Mouse (Mus musculus) mature B cell (primary cell): ENCODE measurements around the gene Hmmr.
"Not testable (repeated sequence)": the region's sequence is repeated elsewhere in the genome, so short reads cannot be mapped to it uniquely, and the experiment has no call there.

Experiments
- in situ Hi-C: fragments of 300-500 bp; cut with MboI; formaldehyde crosslinking; loops from 2 replicates; pipeline ENCODE4 v1.14.3; 2019

Hmmr gene

DNA sequence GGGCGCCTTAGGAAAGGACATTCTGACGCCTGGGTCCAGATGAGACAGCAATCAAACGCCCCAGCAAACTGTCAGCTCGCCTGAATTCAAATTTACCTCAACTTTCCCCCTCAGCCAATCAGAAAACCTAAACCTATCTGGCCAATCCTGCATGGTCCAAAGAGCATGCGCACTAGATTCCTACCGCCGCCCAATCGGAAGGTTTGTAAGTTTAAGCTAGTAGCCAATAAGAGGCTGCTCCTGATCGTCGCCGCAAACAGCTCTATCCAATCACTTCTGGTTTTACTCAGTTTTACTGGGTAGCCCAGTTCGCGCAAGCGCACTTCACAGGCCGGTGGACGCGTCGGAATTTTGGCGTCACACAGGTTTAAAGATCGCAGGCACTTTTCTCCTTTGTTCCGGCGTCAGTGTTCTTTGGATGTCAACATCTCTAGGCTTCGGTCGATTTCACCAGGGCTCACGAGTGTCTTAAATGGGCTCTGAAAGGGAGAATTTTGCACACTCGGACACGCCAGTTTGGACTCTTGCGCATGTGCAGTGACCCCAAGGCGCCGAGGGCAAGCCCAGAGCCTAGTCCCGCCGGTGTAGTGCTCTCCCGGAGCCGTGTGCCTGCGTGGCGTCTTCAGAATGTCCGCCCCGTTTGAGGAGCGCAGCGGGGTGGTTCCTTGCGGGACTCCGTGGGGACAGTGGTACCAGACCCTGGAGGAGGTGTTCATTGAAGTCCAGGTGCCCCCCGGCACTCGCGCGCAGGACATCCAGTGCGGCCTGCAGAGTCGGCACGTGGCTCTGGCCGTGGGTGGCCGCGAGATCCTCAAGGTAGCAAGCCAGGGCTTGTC is at the start of gene Hmmr, which contains the start of gene Nudcd2:
Gene Hmmr (minus strand): TSS at position 84 of the 836 bp plus-strand sequence.
Gene Nudcd2 (plus strand): TSS at position 329 of the 836 bp plus-strand sequence.
- in situ Hi-C loops = loop anchor here (10.0 kb wide), 1 partner anchor 49 kb away; no protein-coding TSS in a partner anchor

DNA sequence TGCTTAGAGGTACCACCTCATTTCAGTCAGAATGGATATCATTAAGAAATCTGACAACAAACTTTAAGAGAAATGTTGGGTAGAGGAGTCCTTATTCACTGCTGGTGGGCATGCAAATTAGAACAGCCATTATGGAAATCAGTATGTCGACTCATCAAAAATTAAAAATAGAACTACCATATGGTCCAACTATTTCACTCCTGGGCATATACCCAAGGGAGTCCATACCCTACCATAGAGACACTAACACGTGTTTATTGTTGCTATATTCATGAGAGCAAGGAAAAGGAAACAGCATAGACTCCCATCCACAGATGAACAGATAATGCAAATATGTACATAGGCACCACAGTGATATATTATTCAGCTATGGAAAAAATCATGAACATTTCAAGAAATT is 48.6 kb upstream of the Hmmr start:
- in situ Hi-C loops = no loop called here

- in situ Hi-C loops = no loop called here
Observed at GRCm38 (mm10) chr11:40775315-40776269, 42.4 kb upstream of the Hmmr start.

DNA sequence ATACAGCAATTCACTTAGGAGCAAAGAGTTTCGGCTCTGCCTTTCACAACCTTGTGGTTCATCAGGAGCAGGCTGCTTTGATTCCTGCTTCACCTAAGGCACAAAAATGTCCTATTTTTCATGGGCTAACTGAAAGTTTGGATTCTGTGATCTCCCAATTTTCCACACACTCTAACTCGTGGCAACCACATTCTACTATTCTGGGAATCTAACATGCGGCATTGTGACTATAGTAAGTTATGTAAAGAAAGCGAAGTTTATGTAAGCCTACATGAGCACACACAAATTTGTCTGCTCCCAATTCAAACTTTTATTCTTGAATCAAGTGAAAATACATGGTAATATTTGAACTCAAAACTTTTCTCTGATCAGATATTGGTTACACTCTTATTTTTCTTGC is 31.5 kb upstream of the Hmmr start:
- in situ Hi-C loops = no loop called here

DNA sequence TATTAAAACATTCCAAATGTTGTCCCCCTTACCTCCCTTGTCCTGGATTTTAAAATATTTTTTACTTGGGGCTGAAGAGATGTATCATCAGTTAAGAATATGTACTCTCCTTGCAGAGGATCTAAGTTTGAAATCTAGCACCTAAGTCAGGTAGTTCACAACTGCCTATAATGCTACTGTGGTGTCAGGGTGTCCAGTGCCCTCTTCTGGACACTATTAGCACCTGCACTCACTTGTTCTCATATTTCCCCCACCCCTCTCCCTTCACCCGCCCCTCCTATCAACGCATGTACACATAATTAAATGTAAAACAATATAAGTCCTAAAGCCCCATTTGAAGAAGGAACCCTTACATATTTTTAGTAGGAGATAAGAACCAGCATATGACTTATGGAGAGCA is 30.2 kb upstream of the Hmmr start:
- in situ Hi-C loops = no loop called here

DNA sequence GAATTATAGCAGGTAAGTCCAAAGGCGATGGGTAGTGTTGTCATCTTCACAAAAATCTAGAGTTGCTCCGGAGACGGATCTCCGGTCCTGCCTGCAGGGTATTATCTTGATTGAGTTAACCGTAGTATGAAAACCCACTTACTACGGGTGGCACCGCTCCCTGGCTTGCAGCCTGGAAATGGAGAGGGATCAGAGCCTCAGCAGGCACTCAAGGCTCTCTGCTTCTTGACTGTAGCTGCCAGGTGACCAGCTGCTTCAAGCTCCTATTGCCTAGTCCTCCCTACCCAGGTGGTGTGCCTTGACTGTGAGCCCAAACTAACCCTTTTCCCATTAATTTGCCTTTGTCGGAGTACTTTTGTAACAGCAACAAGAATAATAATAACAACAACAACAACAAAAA is 26.7 kb upstream of the Hmmr start:
- in situ Hi-C loops = no loop called here

DNA sequence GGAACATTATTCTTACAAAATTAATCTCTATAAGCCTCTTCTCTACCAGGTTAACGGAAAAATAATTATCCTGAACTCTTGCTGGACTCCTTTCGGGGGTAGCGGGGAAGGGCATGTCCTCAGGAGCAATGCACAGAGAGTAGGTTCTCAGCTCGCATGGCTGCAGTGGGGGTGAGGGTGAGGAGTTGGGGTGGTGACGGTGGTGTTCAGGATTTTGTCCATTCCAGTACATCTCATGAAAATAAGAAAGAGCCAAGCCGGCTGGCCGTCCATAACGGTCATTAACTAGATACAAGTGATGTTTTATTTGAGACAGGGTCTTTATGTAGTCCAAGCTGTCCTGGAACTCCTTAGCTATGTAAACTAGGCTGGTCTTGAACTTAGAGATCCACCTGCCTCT is 22.7 kb upstream of the Hmmr start:
- in situ Hi-C loops = no loop called here

DNA sequence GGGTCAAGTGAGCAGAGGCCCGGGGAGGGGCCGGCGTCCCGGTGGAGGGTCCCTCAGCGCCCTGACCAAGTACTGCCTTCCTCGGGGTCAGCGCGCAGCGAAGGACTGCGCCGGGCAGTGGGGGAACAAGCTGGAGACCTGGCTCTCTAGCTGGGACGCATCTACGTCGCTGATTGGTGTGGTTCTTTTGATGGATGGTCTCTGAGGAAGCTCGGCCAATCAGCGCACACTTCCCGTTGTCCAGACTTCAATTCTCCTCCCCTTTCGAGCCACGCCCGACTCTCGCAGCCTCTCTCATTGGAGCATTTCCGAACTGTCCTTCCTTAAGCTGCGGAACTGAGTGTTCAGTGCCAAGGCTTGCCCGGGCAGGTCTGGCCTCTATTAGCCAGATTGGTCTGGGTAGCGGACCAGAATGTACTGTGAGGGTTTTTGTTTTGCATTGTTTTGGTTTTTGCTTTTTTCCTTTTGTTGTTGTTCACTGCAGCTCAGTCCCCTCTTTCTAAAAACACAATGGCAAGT is 21.9 kb upstream of the Hmmr start, which contains the start of gene Ccng1:
Gene Ccng1 (minus strand): TSS at position 203 of the 519 bp plus-strand sequence.
- in situ Hi-C loops = no loop called here

GRCm38 (mm10) chr11:40754664-40755107 is 21.5 kb upstream of the Hmmr start:
- in situ Hi-C loops = no loop called here

DNA sequence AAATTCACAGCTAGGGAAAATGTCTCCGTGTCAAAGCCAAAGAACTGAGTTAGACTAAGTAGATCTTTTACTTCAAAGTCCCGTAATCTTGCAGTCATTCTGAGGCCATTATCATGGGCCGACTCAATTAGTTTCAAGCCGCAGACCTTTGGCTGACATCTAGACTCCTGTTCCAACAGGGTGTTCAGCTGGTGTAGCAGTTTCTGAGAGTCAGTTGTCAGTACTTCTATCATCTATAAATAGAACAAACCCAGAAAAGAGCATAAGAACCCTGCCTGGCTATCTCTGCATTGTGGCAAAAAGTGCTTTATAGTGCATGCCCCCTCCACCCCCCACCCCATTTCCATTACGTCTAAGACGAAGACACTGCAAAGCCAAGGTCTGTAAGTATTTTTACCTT is 20.6 kb upstream of the Hmmr start:
- in situ Hi-C loops = no loop called here

- in situ Hi-C loops = no loop called here
Observed at GRCm38 (mm10) chr11:40747716-40748115, 14.5 kb upstream of the Hmmr start.

- in situ Hi-C loops = no loop called here
Observed at GRCm38 (mm10) chr11:40746361-40746760, 13.1 kb upstream of the Hmmr start.

GRCm38 (mm10) chr11:40744348-40744747 is 11.1 kb upstream of the Hmmr start:
- in situ Hi-C loops = no loop called here

DNA sequence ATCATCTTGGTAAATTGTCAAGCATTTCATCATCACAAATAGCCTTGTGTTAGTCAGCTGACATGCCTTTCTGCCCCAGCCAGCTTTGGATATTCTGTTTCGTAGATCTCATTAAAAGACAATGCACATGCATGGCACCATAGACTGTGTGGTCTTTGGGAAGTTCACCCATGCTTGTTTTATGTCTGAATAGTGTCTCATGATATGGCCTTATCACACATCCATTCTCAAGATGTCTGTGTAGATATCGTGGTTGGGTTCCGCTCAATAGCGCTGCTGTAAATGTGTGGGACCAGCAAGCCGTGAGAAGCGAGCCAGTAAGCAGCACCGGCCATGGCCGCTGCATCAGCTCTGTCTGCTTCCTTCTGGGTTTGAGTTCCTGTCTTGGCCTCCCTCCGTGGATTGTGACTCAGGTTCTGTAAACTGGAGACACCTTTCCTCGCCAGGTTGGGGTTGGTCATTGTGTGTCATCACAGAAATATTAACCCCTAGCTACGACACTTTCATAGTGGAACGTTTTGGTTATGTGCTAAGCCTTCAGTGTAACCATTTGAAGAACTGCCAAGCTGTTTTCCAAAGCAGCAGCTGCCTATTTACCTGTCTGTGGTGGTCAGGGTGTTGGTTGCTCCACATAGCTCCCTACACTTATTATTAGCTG is 8.5 kb upstream of the Hmmr start:
- in situ Hi-C loops = no loop called here

GRCm38 (mm10) chr11:40737369-40737768 is 4.1 kb upstream of the Hmmr start:
- in situ Hi-C loops = loop anchor here (10.0 kb wide), 1 partner anchor 53 kb away; no protein-coding TSS in a partner anchor

DNA sequence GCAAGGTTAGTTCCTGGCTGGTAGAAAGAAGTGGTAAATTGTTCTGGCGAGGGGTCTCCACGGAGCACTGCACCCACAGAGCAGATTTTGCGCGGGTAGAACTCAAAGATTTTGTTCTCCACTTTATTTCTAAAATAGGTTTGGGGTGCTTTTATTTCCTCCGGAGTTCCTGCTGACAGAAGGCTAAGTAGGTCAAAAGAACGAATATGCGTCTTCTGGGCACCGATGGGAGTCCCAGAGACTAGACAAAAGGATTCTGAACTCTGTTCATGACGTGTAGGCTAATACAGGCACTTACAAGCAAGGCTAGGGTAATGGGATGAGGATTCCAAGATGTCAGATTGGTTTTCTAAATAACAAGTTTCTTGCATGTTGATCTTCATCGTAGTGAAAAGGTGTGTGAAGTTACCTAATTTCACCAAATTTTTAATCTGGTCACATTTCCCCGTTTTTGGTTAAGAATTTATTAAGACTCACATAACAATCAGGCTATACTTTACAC is 1.1 kb upstream of the Hmmr start:
- in situ Hi-C loops = loop anchor here (10.0 kb wide), 1 partner anchor 50 kb away; no protein-coding TSS in a partner anchor

DNA sequence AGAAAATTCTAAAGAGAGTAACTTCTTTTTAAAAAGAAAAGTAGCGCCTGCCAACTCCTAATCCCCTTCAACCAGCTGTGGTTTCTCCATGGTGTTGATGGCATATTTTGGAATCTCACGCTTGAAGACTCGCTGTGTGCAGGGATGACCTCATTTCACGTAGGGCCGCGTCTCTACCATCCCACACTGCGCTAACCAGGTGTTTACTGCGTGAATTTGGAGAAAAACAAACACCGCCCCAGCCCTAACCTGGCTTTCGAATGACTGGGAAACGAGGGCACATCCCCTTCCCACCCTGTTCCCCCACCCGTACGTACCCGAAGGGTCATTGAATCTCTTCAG is 254 bp downstream of the Hmmr start:
- in situ Hi-C loops = loop anchor here (10.0 kb wide), 1 partner anchor 48 kb away; no protein-coding TSS in a partner anchor

DNA sequence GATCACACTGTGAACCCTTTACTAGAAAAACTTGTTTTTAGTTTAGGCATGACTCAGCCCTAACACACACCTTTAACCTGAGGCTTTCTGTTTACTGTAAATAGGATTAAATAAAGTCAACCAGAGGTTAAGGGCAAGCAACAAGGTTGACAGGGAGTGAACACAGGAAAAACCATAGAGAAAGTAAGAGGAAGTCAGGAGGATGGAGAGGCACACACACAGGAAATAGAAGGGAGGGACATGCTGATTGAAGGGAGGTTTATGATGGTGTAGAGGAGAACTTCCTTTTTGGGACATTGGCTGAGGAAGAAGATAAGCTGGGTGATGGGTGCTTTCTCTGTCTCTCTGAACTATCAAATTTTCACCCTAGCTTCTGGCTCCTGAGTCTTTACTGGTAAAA is 14.9 kb downstream of the Hmmr start:
- in situ Hi-C loops = no loop called here

- in situ Hi-C loops = no loop called here
Observed at GRCm38 (mm10) chr11:40715524-40715923, 17.7 kb downstream of the Hmmr start.

- in situ Hi-C loops = no loop called here
Observed at GRCm38 (mm10) chr11:40713858-40714257, 19.4 kb downstream of the Hmmr start.

DNA sequence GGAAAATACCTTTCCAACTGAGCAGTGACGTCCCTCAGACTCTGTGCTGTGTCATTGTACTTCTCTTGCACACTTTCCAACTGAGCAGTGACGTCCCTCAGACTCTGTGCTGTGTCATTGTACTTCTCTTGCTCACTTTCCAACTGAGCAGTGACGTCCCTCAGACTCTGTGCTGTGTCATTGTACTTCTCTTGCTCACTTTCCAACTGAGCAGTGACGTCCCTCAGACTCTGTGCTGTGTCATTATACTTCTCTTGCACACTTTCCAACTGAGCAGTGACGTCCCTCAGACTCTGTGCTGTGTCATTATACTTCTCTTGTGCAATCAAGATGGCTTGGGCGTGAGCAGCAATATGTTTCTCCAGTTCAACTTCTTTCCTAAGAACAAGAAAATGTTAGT is 23.3 kb downstream of the Hmmr start:
- in situ Hi-C loops = not testable (repeated sequence)
